Mouse (Mus musculus) intestine, postnatal 0 days (tissue): ENCODE results near the gene Itpkb. TPM values are rescaled to one million over a fixed set of nuclear protein-coding genes. Genes with fewer than 3 reads are reported as not detected.

Experiments used
- ATAC-seq: fragments of 200-750 bp; cut with Nextera tagmentation; 2 replicates; pipeline ENCODE4 v1.8.0; 2017; ENCODE audit warnings: mild to moderate bottlenecking, moderate TSS enrichment, moderate library complexity
- H3K27ac ChIP-seq: fragments of 300-500 bp; sonication (generic); 2 replicates; pipeline ENCODE4 v1.5.1; 2014; ENCODE audit warnings: mild to moderate bottlenecking, low read depth, low read length, moderate library complexity
- H3K27me3 ChIP-seq: fragments of 300-500 bp; sonication (generic); replicated peaks from 2 replicates; pipeline ENCODE4 v1.6.1; 2014; ENCODE audit warnings: low read length, mixed read lengths; ENCODE audit not compliant: control insufficient read depth, insufficient read depth
- H3K36me3 ChIP-seq: fragments of 300-500 bp; sonication (generic); 2 replicates; pipeline ENCODE4 v1.6.1; 2014; ENCODE audit warnings: mild to moderate bottlenecking, moderate library complexity; ENCODE audit not compliant: control insufficient read depth, insufficient read depth
- H3K4me1 ChIP-seq: fragments of 300-500 bp; sonication (generic); replicated peaks from 2 replicates; pipeline ENCODE4 v1.6.1; 2014; ENCODE audit warnings: antibody characterized with exemption, low read length, mixed read lengths; ENCODE audit not compliant: control insufficient read depth, insufficient read depth
- H3K4me2 ChIP-seq: fragments of 300-500 bp; sonication (generic); replicated peaks from 2 replicates; pipeline ENCODE4 v1.6.1; 2014; ENCODE audit warnings: low read depth, mild to moderate bottlenecking, moderate library complexity
- H3K4me3 ChIP-seq: fragments of 300-500 bp; sonication (generic); 2 replicates; pipeline ENCODE4 v1.5.1; 2014; ENCODE audit warnings: low read depth, low read length
- H3K9ac ChIP-seq: fragments of 300-500 bp; sonication (generic); 2 replicates; pipeline ENCODE4 v1.6.1; 2014; ENCODE audit warnings: mild to moderate bottlenecking, low read depth, low read length
- H3K9me3 ChIP-seq: fragments of 300-500 bp; sonication (generic); 2 replicates; pipeline ENCODE4 v1.6.1; 2016; ENCODE audit warnings: mixed run types; ENCODE audit not compliant: control insufficient read depth
- CTCF ChIP-seq: sonication (generic); IDR thresholded peaks from 2 replicates; pipeline ENCODE4 v1.5.1; 2016; ENCODE audit warnings: low read depth, mild to moderate bottlenecking, control low read depth, antibody characterized with exemption, moderate library complexity
- WGBS: fragments of 180-500 bp; shearing (Covaris S2); extraction: QIAGEN DNeasy Blood & Tissue Kit; methylation state at CpG from one replicate; pipeline ENCODE4 v1.1.7; 2014; 5-methylcytosine and 5-hydroxymethylcytosine counted together
- polyA plus RNA-seq: library from polyadenylated mRNA; unstranded; fragments of >200 nt; fragmentation: Nextera tagmentation; extraction: Ambion mirVana; gene quantifications from 2 replicates; pipeline ENCODE4 v1.2.1, GENCODE M21; 2015

Itpkb gene
- polyA plus RNA-seq, 1 experiment from 2014 or later: 2.3 TPM

DNA sequence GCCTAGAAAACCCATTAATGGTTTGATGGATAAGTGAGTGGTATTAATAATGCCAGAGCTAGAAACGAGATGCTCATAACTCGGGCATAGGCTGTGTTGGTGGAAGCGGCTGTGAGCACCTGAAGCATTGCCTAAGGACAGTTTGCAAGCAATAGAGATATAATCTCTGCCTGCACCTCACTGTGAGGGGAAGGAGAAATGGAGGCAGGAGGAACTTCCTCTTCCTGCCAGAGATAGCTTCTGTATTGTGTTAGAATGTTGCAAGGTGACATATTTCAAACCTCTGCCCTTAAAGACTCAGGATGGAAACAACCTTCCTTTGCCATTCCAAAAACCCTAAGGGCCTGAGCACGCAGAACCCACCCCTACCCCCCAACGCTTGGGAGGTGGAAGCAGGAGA lies 11.9 kb upstream of the Itpkb start:
- Histone ChIP-seq H3K27me3 (no peaks in the 10 kb centered on the region), H3K9me3 (no peaks in the 10 kb centered on the region), H3K9ac (no peak overlapping the region), H3K4me2 (no peak overlapping the region), H3K27ac (no peak overlapping the region), H3K36me3 (no peaks in the 10 kb centered on the region), H3K4me3 (no peak overlapping the region), H3K4me1 (no peaks in the 10 kb centered on the region; the same call in 1 of the 2 replicates)
- TF ChIP-seq CTCF: no peak
- ATAC-seq: no peak
- 83% methylated on average over 5 of the region's 5 CpGs for WGBS

GRCm38 (mm10) chr1:180319895-180320294 lies 10.4 kb upstream of the Itpkb start:
- Histone ChIP-seq H3K27me3 (no peaks in the 10 kb centered on the region), H3K36me3 (no peaks in the 10 kb centered on the region), H3K4me2 (no peak overlapping the region), H3K4me3 (no peak overlapping the region), H3K27ac (no peak overlapping the region), H3K9me3 (no peaks in the 10 kb centered on the region), H3K9ac (no peak overlapping the region), H3K4me1 (no peaks in the 10 kb centered on the region)
- no peak for TF ChIP-seq CTCF
- WGBS: 26% methylated on average over 10 of the region's 10 CpGs
- ATAC-seq: peak; percentile 19; the same call in 1 of the 2 replicates

DNA sequence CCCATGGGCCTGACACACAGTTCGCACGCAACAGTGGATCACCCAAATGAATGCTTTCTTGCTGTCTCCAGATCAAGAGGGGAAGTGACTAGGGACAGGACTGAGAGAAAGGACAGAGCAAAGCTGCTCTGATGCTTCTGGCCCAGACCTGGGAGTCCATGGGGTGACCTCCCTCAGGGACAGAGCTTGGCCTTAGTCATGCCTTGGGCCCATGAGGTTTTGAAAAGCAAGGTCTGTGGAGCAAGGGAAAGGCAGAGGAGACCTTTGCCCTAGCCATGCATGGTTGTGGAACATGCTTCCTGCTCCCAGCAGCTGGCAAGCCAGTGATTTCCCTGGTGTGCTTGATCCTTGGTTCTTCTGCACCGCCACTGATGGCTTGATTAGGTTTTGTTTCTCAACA lies 7.4 kb upstream of the Itpkb start:
- WGBS: 77% methylated on average over 3 of the region's 3 CpGs
- no peak for TF ChIP-seq CTCF
- Histone ChIP-seq H3K9ac (no peak overlapping the region), H3K27ac (no peak overlapping the region), H3K27me3 (no peaks in the 10 kb centered on the region), H3K4me2 (no peak overlapping the region), H3K4me3 (no peak overlapping the region), H3K9me3 (no peaks in the 10 kb centered on the region), H3K36me3 (no peaks in the 10 kb centered on the region), H3K4me1 (no peaks in the 10 kb centered on the region)
- ATAC-seq: 0 out of 2 replicates have a peak, but pooled peaks have one; percentile 43

GRCm38 (mm10) chr1:180323491-180323890 lies 6.8 kb upstream of the Itpkb start:
- no peak overlapping the region for H3K27ac ChIP-seq
- WGBS: 81% methylated on average over 5 of the region's 5 CpGs
- no peak overlapping the region for H3K9ac ChIP-seq
- no peak overlapping the region for H3K4me2 ChIP-seq
- H3K4me1 ChIP-seq: no peaks in the 10 kb centered on the region
- no peaks in the 10 kb centered on the region for H3K9me3 ChIP-seq
- no peak for TF ChIP-seq CTCF
- no peak overlapping the region for H3K4me3 ChIP-seq
- ATAC-seq: no peak
- H3K27me3 ChIP-seq: no peaks in the 10 kb centered on the region
- H3K36me3 ChIP-seq: no peaks in the 10 kb centered on the region

- H3K36me3 ChIP-seq: no peaks in the 10 kb centered on the region
Measured at GRCm38 (mm10) chr1:180324271-180324670, 6.0 kb upstream of the Itpkb start.

GRCm38 (mm10) chr1:180328794-180329665 lies 1.3 kb upstream of the Itpkb start:
- WGBS: 31% methylated on average over 12 of the region's 12 CpGs
- H3K4me2 ChIP-seq: peak overlapping the region; percentile 94
- 0 out of 2 replicates have a peak, but pooled peaks cover 6% of the 10 kb centered on the region for H3K36me3 ChIP-seq
- H3K27ac ChIP-seq: no peak overlapping the region
- H3K27me3 ChIP-seq: no peaks in the 10 kb centered on the region
- H3K4me1 ChIP-seq: peaks cover 11% of the 10 kb centered on the region
- no peak overlapping the region for H3K9ac ChIP-seq
- no peak for ATAC-seq
- 0 out of 2 replicates have a peak overlapping the region, but pooled peaks have one; percentile 0 for H3K4me3 ChIP-seq
- TF ChIP-seq CTCF: peak; percentile 66
- no peaks in the 10 kb centered on the region for H3K9me3 ChIP-seq

More at GRCm38 (mm10) chr1:180324271-180324670, 6.0 kb upstream of the Itpkb start:
- Histone ChIP-seq H3K4me2 (no peak overlapping the region), H3K9ac (no peak overlapping the region), H3K4me1 (0 out of 2 replicates have a peak, but pooled peaks cover 3% of the 10 kb centered on the region), H3K9me3 (no peaks in the 10 kb centered on the region), H3K27me3 (no peaks in the 10 kb centered on the region), H3K4me3 (no peak overlapping the region), H3K27ac (no peak overlapping the region)
- no peak for ATAC-seq
- TF ChIP-seq CTCF: no peak
- WGBS: 81% methylated on average over 4 of the region's 4 CpGs
